Mouse (Mus musculus) heart, embryonic 16.5 days (tissue): Measurements from ENCODE around the gene Snx11. TPM values are rescaled to one million over a fixed set of nuclear protein-coding genes. Genes with fewer than 3 reads are reported as not detected.
"Not testable (repeated sequence)": the region's sequence is repeated elsewhere in the genome, so short reads cannot be mapped to it uniquely, and the experiment has no call there.

Experiments used
- ATAC-seq: fragments of 200-750 bp; cut with Nextera tagmentation; replicated peaks from 2 replicates; pipeline ENCODE4 v1.8.0; 2017; ENCODE audit warnings: moderate number of reproducible peaks; ENCODE audit not compliant: insufficient read depth, low FRiP score; ENCODE audit errors: extremely low read depth
- H3K27ac ChIP-seq: fragments of 300-500 bp; sonication (generic); 2 replicates; pipeline ENCODE4 v1.5.1; 2014; ENCODE audit warnings: mild to moderate bottlenecking, low read length, control low read depth, moderate library complexity
- H3K27me3 ChIP-seq: fragments of 300-500 bp; sonication (generic); 2 replicates; pipeline ENCODE4 v1.6.1; 2014; ENCODE audit warnings: low read length, mixed read lengths; ENCODE audit not compliant: control insufficient read depth, insufficient read depth
- H3K36me3 ChIP-seq: fragments of 300-500 bp; sonication (generic); 2 replicates; pipeline ENCODE4 v1.6.1; 2014; ENCODE audit not compliant: control insufficient read depth, insufficient read depth
- H3K4me1 ChIP-seq: fragments of 300-500 bp; sonication (generic); 2 replicates; pipeline ENCODE4 v1.6.1; 2014; ENCODE audit warnings: low read length, mixed read lengths; ENCODE audit not compliant: control insufficient read depth, insufficient read depth
- H3K4me2 ChIP-seq: fragments of 300-500 bp; sonication (generic); 2 replicates; pipeline ENCODE4 v1.6.1; 2014; ENCODE audit warnings: low read depth, mild to moderate bottlenecking, control low read depth, low read length
- H3K4me3 ChIP-seq: fragments of 300-500 bp; sonication (generic); 2 replicates; pipeline ENCODE4 v1.5.1; 2014; ENCODE audit warnings: mild to moderate bottlenecking, control low read depth, low read length
- H3K9ac ChIP-seq: fragments of 300-500 bp; sonication (generic); 2 replicates; pipeline ENCODE4 v1.6.1; 2014; ENCODE audit warnings: low read length, control low read depth
- H3K9me3 ChIP-seq: fragments of 300-500 bp; sonication (generic); replicated peaks from 2 replicates; pipeline ENCODE4 v1.6.1; 2016; ENCODE audit warnings: low read length; ENCODE audit not compliant: control insufficient read depth
- WGBS: fragments of 180-500 bp; shearing (Covaris S2); extraction: QIAGEN DNeasy Blood & Tissue Kit; methylation state at CpG from one replicate; pipeline ENCODE4 v1.1.7; 2014; 5-methylcytosine and 5-hydroxymethylcytosine counted together
- polyA plus RNA-seq: library from polyadenylated mRNA; unstranded; fragments of >200 nt; fragmentation: Nextera tagmentation; extraction: Ambion mirVana; gene quantifications from 2 replicates; pipeline ENCODE4 v1.2.1, GENCODE M21; 2015

Gene Snx11
- polyA plus RNA-seq, 1 experiment from 2014 or later: 11.9 TPM

- Histone ChIP-seq H3K4me3 (no peak overlapping the region), H3K4me2 (no peak overlapping the region), H3K4me1 (peaks cover 12% of the 10 kb centered on the region), H3K27me3 (no peaks in the 10 kb centered on the region), H3K9me3 (no peaks in the 10 kb centered on the region), H3K9ac (no peak overlapping the region), H3K36me3 (no peaks in the 10 kb centered on the region), H3K27ac (no peak overlapping the region)
- no peak for ATAC-seq
- WGBS: 37% methylated on average over 9 of the region's 9 CpGs
Measured at GRCm38 (mm10) chr11:96786731-96787450, 9.5 kb upstream of the Snx11 start.

- not testable (repeated sequence) for H3K9ac ChIP-seq, H3K27ac ChIP-seq, H3K9me3 ChIP-seq, H3K36me3 ChIP-seq, H3K27me3 ChIP-seq, H3K4me2 ChIP-seq, H3K4me1 ChIP-seq, H3K4me3 ChIP-seq, ATAC-seq
- 21% methylated on average over 7 of the region's 7 CpGs for WGBS
Measured at GRCm38 (mm10) chr11:96784847-96785246, 7.5 kb upstream of the Snx11 start.

- 69% methylated on average over 2 of the region's 2 CpGs for whole genome bisulfite sequencing
- H3K27me3 ChIP-seq: no peaks in the 10 kb centered on the region
- peaks cover 6% of the 10 kb centered on the region for H3K4me1 ChIP-seq
- no peak overlapping the region for H3K4me2 ChIP-seq
- no peaks in the 10 kb centered on the region for H3K9me3 ChIP-seq
- no peak for ATAC-seq
- no peak overlapping the region for H3K4me3 ChIP-seq
- no peaks in the 10 kb centered on the region for H3K36me3 ChIP-seq
- H3K9ac ChIP-seq: no peak overlapping the region
- H3K27ac ChIP-seq: no peak overlapping the region
Measured at GRCm38 (mm10) chr11:96781425-96781824, 4.1 kb upstream of the Snx11 start.

GRCm38 (mm10) chr11:96780306-96780705 is 2.9 kb upstream of the Snx11 start:
- no peaks in the 10 kb centered on the region for H3K36me3 ChIP-seq
- no peak overlapping the region for H3K27ac ChIP-seq
- WGBS: 61% methylated on average over 5 of the region's 5 CpGs
- no peak overlapping the region for H3K4me3 ChIP-seq
- H3K4me2 ChIP-seq: no peak overlapping the region
- H3K27me3 ChIP-seq: no peaks in the 10 kb centered on the region
- H3K9ac ChIP-seq: no peak overlapping the region
- H3K9me3 ChIP-seq: no peaks in the 10 kb centered on the region
- peaks cover 8% of the 10 kb centered on the region for H3K4me1 ChIP-seq
- ATAC-seq: no peak

- H3K4me3 ChIP-seq: peak overlapping the region; percentile 88
- H3K27me3 ChIP-seq, ATAC-seq, H3K36me3 ChIP-seq, H3K4me1 ChIP-seq, H3K9me3 ChIP-seq: not testable (repeated sequence)
- 64% methylated on average over 10 of the region's 10 CpGs for WGBS
- H3K4me2 ChIP-seq: peak overlapping the region; percentile 78
- peak overlapping the region; percentile 39; the same call in 1 of the 2 replicates for H3K9ac ChIP-seq
- peak overlapping the region; percentile 83 for H3K27ac ChIP-seq
Measured at GRCm38 (mm10) chr11:96778061-96778627, 785 bp upstream of the Snx11 start.

- H3K4me1 ChIP-seq: peaks cover 8% of the 10 kb centered on the region
- H3K4me2 ChIP-seq: peak overlapping the region; percentile 78; the same call in 1 of the 2 replicates
- no peaks in the 10 kb centered on the region for H3K9me3 ChIP-seq
- no peak overlapping the region for H3K4me3 ChIP-seq
- H3K36me3 ChIP-seq: peaks cover 11% of the 10 kb centered on the region
- no peak overlapping the region for H3K27ac ChIP-seq
- no peaks in the 10 kb centered on the region for H3K27me3 ChIP-seq
- no peak for ATAC-seq
- no peak overlapping the region for H3K9ac ChIP-seq
- 43% methylated on average over 3 of the region's 3 CpGs for WGBS
Measured at GRCm38 (mm10) chr11:96776068-96776467, 1.3 kb downstream of the Snx11 start.

- Histone ChIP-seq H3K9ac (no peak overlapping the region), H3K4me2 (no peak overlapping the region), H3K4me3 (no peak overlapping the region), H3K9me3 (no peaks in the 10 kb centered on the region), H3K27ac (no peak overlapping the region), H3K4me1 (peaks cover 8% of the 10 kb centered on the region), H3K27me3 (no peaks in the 10 kb centered on the region), H3K36me3 (peaks cover 15% of the 10 kb centered on the region)
- 77% methylated on average over 7 of the region's 7 CpGs for WGBS
- ATAC-seq: no peak
Measured at GRCm38 (mm10) chr11:96775665-96776064, 1.7 kb downstream of the Snx11 start.

- WGBS: 81% methylated on average over 8 of the region's 8 CpGs
- Histone ChIP-seq H3K4me2 (no peak overlapping the region), H3K9me3 (no peaks in the 10 kb centered on the region), H3K36me3 (peaks cover 21% of the 10 kb centered on the region), H3K27me3 (no peaks in the 10 kb centered on the region), H3K27ac (no peak overlapping the region), H3K4me1 (peaks cover 8% of the 10 kb centered on the region), H3K9ac (no peak overlapping the region), H3K4me3 (no peak overlapping the region)
- ATAC-seq: no peak
Measured at GRCm38 (mm10) chr11:96775063-96775462, 2.3 kb downstream of the Snx11 start.

GRCm38 (mm10) chr11:96774536-96774935 is 2.8 kb downstream of the Snx11 start:
- Histone ChIP-seq H3K9ac (no peak overlapping the region), H3K27me3 (no peaks in the 10 kb centered on the region), H3K27ac (no peak overlapping the region), H3K9me3 (no peaks in the 10 kb centered on the region), H3K4me1 (peaks cover 8% of the 10 kb centered on the region), H3K36me3 (peaks cover 23% of the 10 kb centered on the region), H3K4me2 (no peak overlapping the region), H3K4me3 (no peak overlapping the region)
- ATAC-seq: no peak
- 83% methylated on average over 3 of the region's 3 CpGs for WGBS
